Mouse (Mus musculus) spleen, adult 2 months (tissue): ENCODE measurements around the gene Il11ra1.
"Not testable (repeated sequence)": the region's sequence is repeated elsewhere in the genome, so short reads cannot be mapped to it uniquely, and the experiment has no call there.

ENCODE experiments used
- CTCF ChIP-seq: fragments of 200-500 bp; IDR thresholded peaks from 2 replicates; pipeline ENCODE4 v1.5.1; 2011; ENCODE audit warnings: mild to moderate bottlenecking, inconsistent platforms; ENCODE audit not compliant: insufficient read depth, insufficient read length, insufficient replicate concordance; ENCODE audit errors: extremely low read depth
- POLR2A ChIP-seq: fragments of 200-500 bp; IDR thresholded peaks from 2 replicates; pipeline ENCODE4 v1.6.1; 2011; ENCODE audit warnings: low read depth, low read length, inconsistent platforms

DNA sequence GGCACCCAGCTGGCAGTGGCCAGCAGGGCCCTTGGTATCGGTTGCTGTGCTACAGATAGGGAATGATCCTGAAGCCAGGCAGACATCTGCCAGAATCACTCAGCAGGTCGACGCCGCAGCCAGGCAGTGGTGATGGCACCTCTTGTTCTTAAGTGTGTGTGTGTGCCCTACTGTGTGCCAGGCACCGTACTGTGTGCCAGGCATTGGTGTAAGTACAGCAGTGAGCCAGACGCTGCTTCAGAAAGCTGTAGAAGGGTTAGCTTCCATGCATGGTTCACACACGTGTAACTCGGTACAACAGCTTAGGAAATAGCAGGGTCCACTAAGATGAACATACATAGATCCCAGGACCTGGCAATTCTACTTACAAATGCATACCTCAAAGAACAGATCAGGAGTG, 435 bp downstream of the Il11ra1 start:
- not testable (repeated sequence) for TF ChIP-seq POLR2A, CTCF
